Mouse (Mus musculus): ENCODE results near the gene Pdlim3.

DNA sequence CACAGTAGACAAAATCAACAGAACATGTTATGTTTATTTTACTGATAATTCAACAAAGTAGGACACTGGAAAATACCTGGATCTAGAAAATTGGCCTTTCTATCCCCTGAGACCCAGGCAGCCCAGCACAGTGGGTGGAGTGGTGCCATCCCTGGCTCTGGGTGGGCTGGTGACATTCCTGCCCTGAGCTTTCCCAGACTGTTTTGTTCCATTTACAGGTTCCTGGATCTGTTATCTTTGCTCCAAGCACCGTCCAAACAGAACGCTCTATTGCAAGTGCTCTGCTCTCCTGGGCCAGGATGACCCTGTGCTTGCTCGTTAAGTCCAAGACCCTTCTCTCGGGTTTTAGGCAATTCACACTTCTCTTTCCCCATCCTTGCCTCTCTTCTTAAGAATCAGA, 1.5 kb upstream of the Pdlim3 start:
- TF ChIP-seq CTCF (conservative IDR thresholded peaks at IDR 0.05; ENCODE audit: low read length), result no peak
- TF ChIP-seq POU5F1 (IDR thresholded peaks at IDR 0.05; ENCODE audit: borderline replicate concordance, low read length), result no peak
